Mouse (Mus musculus) hindbrain, embryonic 10.5 days (tissue): ENCODE results near the gene Olfr1348. TPM values are rescaled to one million over a fixed set of nuclear protein-coding genes. Genes with fewer than 3 reads are reported as not detected.

Experiments
- polyA plus RNA-seq: library from polyadenylated mRNA; unstranded; fragments of >200 nt; fragmentation: Nextera tagmentation; extraction: Ambion mirVana; gene quantifications from 2 replicates; pipeline ENCODE4 v1.2.1, GENCODE M21; 2016

Olfr1348 gene
- polyA plus RNA-seq, 1 experiment from 2014 or later = not detected

Other genes with a start within 250 kb of the Olfr1348 start
- 8.5 and 9.6 TPM in 2 replicates for gene Zfp667, start 222.2 kb downstream of the Olfr1348 start, polyA plus RNA-seq
- gene Zfp583, start 177.5 kb downstream of the Olfr1348 start, polyA plus RNA-seq = 6.8 and 7.2 TPM in 2 replicates
- gene Gm3854, start 165.0 kb downstream of the Olfr1348 start, polyA plus RNA-seq = 3.4 and 3.5 TPM in 2 replicates
- gene Zfp78, start 145.5 kb downstream of the Olfr1348 start, polyA plus RNA-seq = 2.3 and 2.5 TPM in 2 replicates
- 12.0 and 13.0 TPM in 2 replicates for gene Zfp28, start 125.5 kb downstream of the Olfr1348 start, polyA plus RNA-seq
- 0.29 and 1.2 TPM in 2 replicates for gene Smim17, start 110.0 kb downstream of the Olfr1348 start, polyA plus RNA-seq
- not detected in 2 replicates for gene Gm20715, start 98.5 kb downstream of the Olfr1348 start, polyA plus RNA-seq
- gene Olfr1344, start 70.1 kb downstream of the Olfr1348 start, polyA plus RNA-seq = 0.08 TPM in 1 of 2 replicates, not detected in the other
- gene Olfr1336, start 52.6 kb downstream of the Olfr1348 start, polyA plus RNA-seq = not detected in 2 replicates
- not detected in 2 replicates for gene Olfr1346, start 41.6 kb downstream of the Olfr1348 start, polyA plus RNA-seq
- not detected in 2 replicates for gene Olfr5, start 21.8 kb downstream of the Olfr1348 start, polyA plus RNA-seq
- gene Olfr1347, start 9.0 kb downstream of the Olfr1348 start, polyA plus RNA-seq = not detected in 2 replicates
- gene Olfr1349, start 14.2 kb upstream of the Olfr1348 start, polyA plus RNA-seq = not detected in 2 replicates
- gene Olfr1350, start 56.1 kb upstream of the Olfr1348 start, polyA plus RNA-seq = not detected in 2 replicates
- gene Zim1, start 187.7 kb upstream of the Olfr1348 start, polyA plus RNA-seq = 1.00 and 1.0 TPM in 2 replicates
- 75.5 and 94.5 TPM in 2 replicates for gene Peg3, start 221.7 kb upstream of the Olfr1348 start, polyA plus RNA-seq
- gene Usp29, start 221.8 kb upstream of the Olfr1348 start, polyA plus RNA-seq = 7.8 and 10.0 TPM in 2 replicates